Mouse (Mus musculus): ENCODE measurements around the gene Nfkbid. TPM values are rescaled to one million over a fixed set of nuclear protein-coding genes. Genes with fewer than 3 reads are reported as not detected.

Gene Nfkbid
- polyA plus RNA-seq, 1 experiment from 2014 or later: 1.8 TPM

- ATAC-seq (ENCODE audit: insufficient number of reproducible peaks, insufficient read depth, low FRiP score, low TSS enrichment, low read depth): no peak
- Histone ChIP-seq H3K9me3 (peaks cover 6% of the 10 kb centered on the region; the same call in 1 of the 2 replicates), H3K36me3 (no peaks in the 10 kb centered on the region), H3K4me2 (no peak overlapping the region), H3K4me3 (no peak overlapping the region), H3K4me1 (no peaks in the 10 kb centered on the region), H3K9ac (no peak overlapping the region), H3K27ac (no peak overlapping the region), H3K27me3 (0 out of 2 replicates have a peak, but pooled peaks cover 6% of the 10 kb centered on the region)
- WGBS: 79% methylated on average over 2 of the region's 2 CpGs
Observed at GRCm38 (mm10) chr7:30409789-30410188, 11.7 kb upstream of the Nfkbid start.

DNA sequence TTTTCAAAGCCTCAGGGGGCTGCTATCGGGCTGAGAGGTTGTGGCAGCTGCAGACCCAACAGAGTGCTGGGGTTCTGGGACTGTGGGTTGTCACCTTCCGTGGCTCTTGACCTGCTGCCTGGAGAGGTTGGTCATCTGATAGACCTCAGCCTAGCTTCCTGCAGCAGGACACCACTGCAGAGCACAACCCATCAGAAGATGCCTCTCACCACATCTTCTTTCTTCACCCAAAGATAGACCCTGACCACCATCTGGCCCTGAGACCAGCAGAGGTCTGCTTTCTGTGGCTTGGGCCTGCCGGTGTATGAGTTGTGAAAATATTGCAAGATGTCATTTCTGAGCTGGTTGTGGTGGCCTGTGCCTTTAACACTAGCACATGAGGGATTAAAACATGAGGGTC is 10.5 kb upstream of the Nfkbid start:
- Histone ChIP-seq H3K36me3 (no peaks in the 10 kb centered on the region), H3K4me2 (no peak overlapping the region), H3K9ac (no peak overlapping the region), H3K9me3 (peaks cover 6% of the 10 kb centered on the region; the same call in 1 of the 2 replicates), H3K27me3 (0 out of 2 replicates have a peak, but pooled peaks cover 6% of the 10 kb centered on the region), H3K4me3 (no peak overlapping the region), H3K27ac (no peak overlapping the region), H3K4me1 (no peaks in the 10 kb centered on the region)
- 77% methylated on average over 3 of the region's 3 CpGs for WGBS
- no peak for ATAC-seq (ENCODE audit: insufficient number of reproducible peaks, insufficient read depth, low FRiP score, low TSS enrichment, low read depth)

- H3K36me3 ChIP-seq: no peaks in the 10 kb centered on the region
- no peak for ATAC-seq (ENCODE audit: insufficient number of reproducible peaks, insufficient read depth, low FRiP score, low TSS enrichment, low read depth)
- no peaks in the 10 kb centered on the region for H3K4me1 ChIP-seq
- H3K27ac ChIP-seq: no peak overlapping the region
- H3K9me3 ChIP-seq: no peaks in the 10 kb centered on the region
- WGBS: 42% methylated on average over 4 of the region's 4 CpGs
- H3K9ac ChIP-seq: no peak overlapping the region
- 0 out of 2 replicates have a peak, but pooled peaks cover 6% of the 10 kb centered on the region for H3K27me3 ChIP-seq
- H3K4me2 ChIP-seq: no peak overlapping the region
- no peak overlapping the region for H3K4me3 ChIP-seq
Observed at GRCm38 (mm10) chr7:30412735-30413147, 8.8 kb upstream of the Nfkbid start.

DNA sequence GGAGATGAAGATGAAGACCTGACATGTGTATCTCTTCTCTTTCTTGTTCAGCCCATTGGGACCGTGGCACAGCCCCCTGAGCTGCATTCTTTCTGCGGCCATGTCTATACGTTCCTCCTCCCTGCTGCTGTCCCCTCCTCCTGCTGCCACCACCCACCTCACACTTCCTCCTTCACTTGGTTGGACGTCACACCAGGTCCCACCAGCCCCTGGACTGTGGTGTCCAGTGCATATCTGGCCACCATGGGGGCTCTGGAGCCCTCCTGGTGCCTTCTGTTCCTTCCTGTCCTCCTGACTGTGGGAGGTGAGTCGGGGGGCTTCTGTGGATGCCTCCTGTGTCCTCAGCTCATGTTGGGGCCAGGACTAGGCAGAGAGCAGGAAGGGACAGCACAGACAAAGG is 7.9 kb upstream of the Nfkbid start, which contains the start of gene Tyrobp:
Gene Tyrobp (plus strand): TSS at position 165 of the 400 bp plus-strand sequence.
- no peak within 1 kb of the TSS for H3K4me3 ChIP-seq
- H3K27ac ChIP-seq: no peak within 1 kb of the TSS
- ATAC-seq (ENCODE audit: insufficient number of reproducible peaks, insufficient read depth, low FRiP score, low TSS enrichment, low read depth): no peak
- no peaks in the 10 kb centered on the region for H3K4me1 ChIP-seq
- WGBS: 68% methylated on average over 5 of the region's 5 CpGs
- H3K27me3 ChIP-seq: 0 out of 2 replicates have a peak, but pooled peaks cover 6% of the 10 kb centered on the region
- 0 out of 2 replicates have a peak, but pooled peaks cover 2% of the 10 kb centered on the region for H3K9me3 ChIP-seq
- no peak within 1 kb of the TSS for H3K4me2 ChIP-seq
- no peaks in the 10 kb centered on the region for H3K36me3 ChIP-seq
- H3K9ac ChIP-seq: no peak within 1 kb of the TSS

DNA sequence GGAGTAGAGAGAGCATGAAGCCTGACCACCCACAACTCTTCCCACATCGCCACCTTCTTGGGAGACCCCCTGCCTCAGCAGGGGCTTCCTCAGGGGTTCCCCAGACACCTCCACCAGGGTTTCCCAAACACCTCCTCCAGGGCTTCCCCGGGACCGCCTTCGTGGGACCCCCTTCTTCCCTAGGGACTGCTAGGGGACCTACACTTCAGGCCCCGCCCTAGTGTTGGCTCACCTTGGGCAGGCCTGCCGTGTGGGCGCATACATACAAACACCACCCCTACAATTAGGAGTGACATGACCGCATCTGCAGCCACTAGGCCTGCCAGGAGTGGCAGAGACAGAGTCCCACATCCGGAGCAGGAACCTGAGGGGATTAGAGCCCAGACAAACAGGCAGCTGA is 3.7 kb upstream of the Nfkbid start:
- H3K4me3 ChIP-seq: no peak overlapping the region
- peaks cover 13% of the 10 kb centered on the region for H3K4me1 ChIP-seq
- no peak for ATAC-seq (ENCODE audit: insufficient number of reproducible peaks, insufficient read depth, low FRiP score, low TSS enrichment, low read depth)
- no peaks in the 10 kb centered on the region for H3K36me3 ChIP-seq
- WGBS: 74% methylated on average over 9 of the region's 9 CpGs
- no peak overlapping the region for H3K27ac ChIP-seq
- H3K27me3 ChIP-seq: peaks cover 11% of the 10 kb centered on the region
- 0 out of 2 replicates have a peak, but pooled peaks cover 2% of the 10 kb centered on the region for H3K9me3 ChIP-seq
- no peak overlapping the region for H3K4me2 ChIP-seq
- H3K9ac ChIP-seq: no peak overlapping the region

DNA sequence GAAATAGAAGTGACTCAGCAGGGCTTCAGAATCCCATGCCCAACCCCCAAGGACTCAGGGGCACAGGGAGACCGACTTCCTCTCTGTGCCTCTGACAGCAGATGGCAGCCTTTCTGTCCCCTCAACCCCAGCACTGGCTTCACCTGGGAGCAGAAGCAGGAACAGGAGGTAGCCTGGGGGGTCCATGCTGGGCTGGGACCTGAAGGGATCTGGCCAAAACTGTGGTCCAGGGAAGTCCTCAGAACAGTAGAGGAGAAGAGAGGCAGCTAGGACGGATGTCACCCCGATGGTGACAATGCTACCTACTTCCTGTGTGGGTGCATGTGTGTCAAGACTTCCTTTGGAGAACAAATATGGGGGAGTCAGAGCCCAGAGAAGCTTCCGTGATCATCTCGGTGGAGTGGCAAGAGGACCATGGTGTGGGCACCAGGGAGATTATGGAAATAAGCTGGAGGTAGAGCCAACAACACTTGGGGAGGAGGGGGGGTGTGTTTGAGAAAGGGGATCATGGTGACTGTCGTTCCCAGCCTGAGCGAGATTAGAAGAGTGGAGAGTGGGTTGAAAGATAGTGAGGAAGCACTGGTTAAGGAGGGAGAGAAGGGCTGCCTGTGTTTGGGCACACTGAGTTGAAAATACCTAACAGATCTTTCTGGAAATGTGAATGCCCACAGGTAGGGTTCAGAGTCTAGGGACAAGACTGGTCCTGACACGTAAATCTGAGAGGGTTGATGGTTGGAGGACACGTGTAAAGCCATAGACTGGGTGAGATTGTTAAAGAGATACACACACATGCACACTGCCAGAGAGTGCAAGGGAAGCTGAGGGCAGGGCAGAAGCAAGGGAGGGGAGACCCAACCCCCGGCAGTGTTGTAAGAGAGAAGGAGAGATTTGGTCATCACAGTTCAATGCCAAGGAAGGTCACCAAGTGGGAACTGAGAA is 1.7 kb upstream of the Nfkbid start, which contains the start of gene Hcst:
Gene Hcst (minus strand): TSS at position 294 of the 939 bp plus-strand sequence.
- Histone ChIP-seq H3K4me3 (no peak within 1 kb of the TSS), H3K27me3 (peaks cover 11% of the 10 kb centered on the region), H3K9ac (no peak within 1 kb of the TSS), H3K4me2 (no peak within 1 kb of the TSS), H3K4me1 (peaks cover 19% of the 10 kb centered on the region), H3K9me3 (0 out of 2 replicates have a peak, but pooled peaks cover 2% of the 10 kb centered on the region), H3K27ac (no peak within 1 kb of the TSS), H3K36me3 (no peaks in the 10 kb centered on the region)
- no peak for ATAC-seq (ENCODE audit: insufficient number of reproducible peaks, insufficient read depth, low FRiP score, low TSS enrichment, low read depth)
- WGBS: 72% methylated on average over 10 of the region's 10 CpGs

DNA sequence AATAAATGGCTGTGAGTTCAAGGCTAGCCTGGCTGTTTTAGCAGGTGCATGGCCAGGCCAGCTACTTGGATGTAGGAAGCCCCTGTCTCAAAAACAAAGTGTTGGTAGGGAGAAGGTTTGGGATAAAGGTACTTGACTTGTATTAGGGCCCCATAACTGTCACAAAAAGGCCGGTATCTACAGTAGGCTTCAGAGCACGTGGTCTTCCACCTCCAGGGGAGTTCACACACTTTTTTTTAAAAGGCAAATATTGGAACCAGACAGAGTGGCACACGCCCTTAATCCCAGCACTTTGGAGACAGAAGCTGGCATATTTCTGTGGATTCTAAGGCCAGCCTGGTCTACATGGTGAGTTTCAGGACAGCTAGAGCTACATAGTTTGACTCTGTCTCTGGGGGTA is 859 bp upstream of the Nfkbid start:
- H3K4me1 ChIP-seq: peaks cover 19% of the 10 kb centered on the region
- peaks cover 11% of the 10 kb centered on the region for H3K27me3 ChIP-seq
- H3K4me2 ChIP-seq: no peak overlapping the region
- 61% methylated on average over 3 of the region's 3 CpGs for WGBS
- no peak for ATAC-seq (ENCODE audit: insufficient number of reproducible peaks, insufficient read depth, low FRiP score, low TSS enrichment, low read depth)
- peaks cover 7% of the 10 kb centered on the region for H3K36me3 ChIP-seq
- 0 out of 2 replicates have a peak, but pooled peaks cover 2% of the 10 kb centered on the region for H3K9me3 ChIP-seq
- H3K9ac ChIP-seq: no peak overlapping the region
- no peak overlapping the region for H3K4me3 ChIP-seq
- H3K27ac ChIP-seq: no peak overlapping the region

DNA sequence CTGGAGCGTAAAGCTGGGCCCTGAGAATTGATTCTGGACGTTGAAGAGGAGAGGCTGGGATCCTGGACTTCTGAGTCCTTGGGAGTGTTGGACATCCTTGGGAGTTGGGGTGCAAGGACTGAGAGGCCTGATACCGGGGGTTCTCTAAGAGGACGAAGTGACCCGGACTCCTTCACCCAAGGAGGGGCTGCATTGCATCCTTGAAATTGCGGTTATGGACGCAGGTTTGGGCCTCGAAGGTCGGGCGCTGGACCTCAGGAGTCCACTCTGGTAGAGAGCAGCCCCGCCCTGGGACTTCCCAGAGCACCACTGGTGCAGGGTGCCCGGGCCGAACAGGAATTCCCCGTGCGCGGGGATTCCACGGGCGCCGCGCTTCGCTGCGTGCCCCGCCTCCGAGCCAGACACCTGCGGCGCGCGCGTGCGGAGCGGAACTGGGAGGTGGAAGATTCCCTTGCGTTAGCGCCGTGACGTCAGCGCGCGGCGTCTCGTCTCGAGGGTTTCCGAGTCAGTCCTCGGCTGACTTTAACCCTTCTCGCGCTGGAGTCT is 431 bp downstream of the Nfkbid start:
- peaks cover 17% of the 10 kb centered on the region for H3K36me3 ChIP-seq
- 0 out of 2 replicates have a peak, but pooled peaks cover 2% of the 10 kb centered on the region for H3K9me3 ChIP-seq
- peak; percentile 62; the same call in 1 of the 2 replicates for ATAC-seq (ENCODE audit: insufficient number of reproducible peaks, insufficient read depth, low FRiP score, low TSS enrichment, low read depth)
- H3K27ac ChIP-seq: 0 out of 2 replicates have a peak overlapping the region, but pooled peaks have one; percentile 23
- peaks cover 11% of the 10 kb centered on the region for H3K27me3 ChIP-seq
- peak overlapping the region; percentile 97 for H3K4me2 ChIP-seq
- H3K4me1 ChIP-seq: peaks cover 19% of the 10 kb centered on the region
- peak overlapping the region; percentile 64 for H3K4me3 ChIP-seq
- WGBS: under 1% methylated on average over 45 of the region's 45 CpGs
- H3K9ac ChIP-seq: peak overlapping the region; percentile 69

GRCm38 (mm10) chr7:30422560-30422959 is 1.0 kb downstream of the Nfkbid start:
- H3K9ac ChIP-seq: peak overlapping the region; percentile 69
- H3K4me1 ChIP-seq: peaks cover 19% of the 10 kb centered on the region
- 14% methylated on average over 9 of the region's 9 CpGs for WGBS
- 0 out of 2 replicates have a peak, but pooled peaks have one; percentile 17 for ATAC-seq (ENCODE audit: insufficient number of reproducible peaks, insufficient read depth, low FRiP score, low TSS enrichment, low read depth)
- peaks cover 11% of the 10 kb centered on the region for H3K27me3 ChIP-seq
- H3K4me2 ChIP-seq: peak overlapping the region; percentile 97
- H3K27ac ChIP-seq: peak overlapping the region; percentile 48; the same call in 1 of the 2 replicates
- peaks cover 23% of the 10 kb centered on the region for H3K36me3 ChIP-seq
- 0 out of 2 replicates have a peak, but pooled peaks cover 2% of the 10 kb centered on the region for H3K9me3 ChIP-seq
- peak overlapping the region; percentile 64 for H3K4me3 ChIP-seq

GRCm38 (mm10) chr7:30423071-30423641 is 1.6 kb downstream of the Nfkbid start:
- Histone ChIP-seq H3K36me3 (peaks cover 27% of the 10 kb centered on the region), H3K9me3 (0 out of 2 replicates have a peak, but pooled peaks cover 2% of the 10 kb centered on the region), H3K9ac (peak overlapping the region; percentile 69), H3K4me1 (peaks cover 19% of the 10 kb centered on the region), H3K27me3 (peaks cover 11% of the 10 kb centered on the region), H3K27ac (no peak overlapping the region), H3K4me2 (peak overlapping the region; percentile 97), H3K4me3 (peak overlapping the region; percentile 64)
- ATAC-seq (ENCODE audit: insufficient number of reproducible peaks, insufficient read depth, low FRiP score, low TSS enrichment, low read depth): no peak
- WGBS: 40% methylated on average over 23 of the region's 23 CpGs

DNA sequence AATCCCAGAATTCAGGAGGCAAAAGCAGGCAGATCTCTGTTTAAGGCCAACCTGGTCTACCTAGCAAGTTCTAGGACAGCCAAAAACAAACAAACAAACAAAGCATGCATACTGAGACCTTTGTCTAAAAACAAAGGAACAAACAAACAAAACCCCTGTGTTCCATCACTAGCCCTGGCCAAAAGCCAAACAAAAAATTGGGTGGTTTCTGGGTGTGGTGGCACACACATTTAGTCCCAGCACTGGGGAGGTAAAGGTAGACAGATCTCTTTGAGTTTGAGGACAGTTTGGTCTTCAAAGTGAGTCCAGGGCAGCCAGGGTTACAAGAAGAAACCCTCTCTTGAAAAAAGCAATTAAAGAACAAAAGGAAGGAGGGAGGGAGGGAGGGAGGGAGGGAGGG is 7.8 kb downstream of the Nfkbid start:
- H3K4me1 ChIP-seq: no peaks in the 10 kb centered on the region
- no peak overlapping the region for H3K4me2 ChIP-seq
- H3K9ac ChIP-seq: no peak overlapping the region
- no peak overlapping the region for H3K27ac ChIP-seq
- peaks cover 28% of the 10 kb centered on the region for H3K36me3 ChIP-seq
- no peaks in the 10 kb centered on the region for H3K27me3 ChIP-seq
- ATAC-seq (ENCODE audit: insufficient number of reproducible peaks, insufficient read depth, low FRiP score, low TSS enrichment, low read depth): no peak
- H3K9me3 ChIP-seq: no peaks in the 10 kb centered on the region
- H3K4me3 ChIP-seq: no peak overlapping the region

Data from embryonic facial prominence, embryonic 13.5 days (tissue).